Mouse (Mus musculus) midbrain, embryonic 11.5 days (tissue): ENCODE measurements at regions not wholly inside any gene's neighbourhood (a gene's known extent, or its start where the extent isn't known, plus 50 kb on each side); places are given as distances from the start of the nearest gene placed in this dataset.
A peak's percentile ranks its signal among the peaks of the same experiment; 100 is the strongest.

ENCODE experiments used
- ATAC-seq: fragments of 200-750 bp; cut with Nextera tagmentation; 2 replicates; pipeline ENCODE4 v1.8.0; 2017; ENCODE audit warnings: moderate TSS enrichment, moderate library complexity; ENCODE audit not compliant: low FRiP score
- DNase-seq: peaks from one replicate; pipeline ENCODE4 v3.0.0; 2015; ENCODE audit warnings: low spot score; ENCODE audit errors: missing footprints
- H3K27ac ChIP-seq: fragments of 300-500 bp; sonication (generic); 2 replicates; pipeline ENCODE4 v1.5.1; 2014; ENCODE audit warnings: low read depth, low read length
- H3K27me3 ChIP-seq: fragments of 300-500 bp; sonication (generic); 2 replicates; pipeline ENCODE4 v1.6.1; 2014; ENCODE audit warnings: mild to moderate bottlenecking, low read length, moderate library complexity, mixed read lengths; ENCODE audit not compliant: control insufficient read depth, insufficient read depth
- H3K36me3 ChIP-seq: fragments of 300-500 bp; sonication (generic); 2 replicates; pipeline ENCODE4 v1.6.1; 2014; ENCODE audit warnings: mild to moderate bottlenecking, low read length, moderate library complexity, mixed read lengths; ENCODE audit not compliant: control insufficient read depth, insufficient read depth
- H3K4me1 ChIP-seq: fragments of 300-500 bp; sonication (generic); 2 replicates; pipeline ENCODE4 v1.6.1; 2014; ENCODE audit warnings: low read length; ENCODE audit not compliant: control insufficient read depth, insufficient read depth
- H3K4me2 ChIP-seq: fragments of 300-500 bp; sonication (generic); 2 replicates; pipeline ENCODE4 v1.6.1; 2014; ENCODE audit warnings: mild to moderate bottlenecking, moderate library complexity
- H3K4me3 ChIP-seq: fragments of 300-500 bp; sonication (generic); 2 replicates; pipeline ENCODE4 v1.5.1; 2014; ENCODE audit warnings: low read depth, low read length
- H3K9ac ChIP-seq: fragments of 300-500 bp; sonication (generic); 2 replicates; pipeline ENCODE4 v1.6.1; 2014; ENCODE audit warnings: low read length
- H3K9me3 ChIP-seq: fragments of 300-500 bp; sonication (generic); 2 replicates; pipeline ENCODE4 v1.6.1; 2016; ENCODE audit warnings: low read length; ENCODE audit not compliant: control insufficient read depth
- WGBS: fragments of 180-500 bp; shearing (Covaris S2); extraction: QIAGEN DNeasy Blood & Tissue Kit; methylation state at CpG from one replicate; pipeline ENCODE4 v1.1.7; 2014; 5-methylcytosine and 5-hydroxymethylcytosine counted together

DNA sequence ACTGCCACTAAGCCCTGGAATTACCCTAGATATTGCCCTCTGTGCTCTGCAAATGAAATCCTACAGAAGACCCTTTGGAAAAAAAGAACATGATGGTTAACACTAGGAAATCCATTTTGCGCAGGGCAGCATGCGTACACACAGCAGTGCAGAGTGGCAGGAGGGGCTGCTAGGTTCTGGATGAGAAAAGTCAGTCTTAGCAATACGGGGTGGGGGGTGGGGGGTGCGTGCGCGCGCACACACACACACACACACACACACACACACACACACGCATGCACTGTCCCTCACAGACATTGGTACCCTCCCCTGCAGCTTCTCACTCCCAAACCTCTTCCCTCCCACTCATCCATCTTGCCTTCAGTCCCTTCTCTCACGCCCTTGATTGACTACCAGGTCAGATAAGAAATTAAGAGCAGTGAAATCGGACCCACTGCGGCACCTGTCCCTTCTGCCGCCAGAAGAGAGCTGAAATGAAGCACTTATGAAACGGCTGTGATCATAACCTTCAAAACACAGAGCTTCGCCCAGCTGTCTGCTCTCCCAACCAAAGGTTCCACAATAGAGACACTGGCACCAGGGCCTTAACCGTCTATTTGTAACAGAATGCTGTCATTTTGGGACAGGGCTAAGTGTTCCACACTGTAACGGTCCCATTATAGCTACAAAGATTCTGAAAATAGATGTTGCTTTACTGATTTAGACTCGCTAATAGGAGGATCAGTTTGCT is 209.3 kb upstream of the Pitx2 start:
- no peak overlapping the region for H3K27ac ChIP-seq
- no peak overlapping the region for H3K4me2 ChIP-seq
- no peak for ATAC-seq
- H3K4me3 ChIP-seq = no peak overlapping the region
- H3K4me1 ChIP-seq = no peaks in the 10 kb centered on the region
- H3K36me3 ChIP-seq = no peaks in the 10 kb centered on the region
- H3K9ac ChIP-seq = no peak overlapping the region
- H3K9me3 ChIP-seq = no peaks in the 10 kb centered on the region
- 90% methylated on average over 17 of the region's 17 CpGs for WGBS
- DNase-seq = no peak
- H3K27me3 ChIP-seq = no peaks in the 10 kb centered on the region

DNA sequence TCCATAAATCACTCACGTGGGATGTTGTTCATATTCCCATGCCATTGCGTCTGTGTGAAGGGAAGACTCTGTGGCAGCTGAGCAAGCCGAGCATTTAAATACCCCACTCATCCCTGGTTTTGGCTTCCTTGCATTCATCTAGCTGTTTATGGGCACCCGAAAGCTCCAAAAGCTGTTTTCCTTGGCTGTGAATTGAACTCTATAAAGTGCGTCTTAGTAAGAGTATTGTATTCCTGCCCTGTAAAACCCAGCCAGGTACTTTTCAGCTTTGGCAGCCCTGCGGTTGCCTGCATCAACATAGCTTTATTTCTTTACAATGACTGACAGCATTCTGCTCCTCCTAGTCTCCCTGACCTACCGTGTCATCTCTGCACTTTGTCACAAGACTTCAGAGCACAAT is 196.8 kb upstream of the Pitx2 start:
- no peaks in the 10 kb centered on the region for H3K4me1 ChIP-seq
- no peaks in the 10 kb centered on the region for H3K27me3 ChIP-seq
- no peak overlapping the region for H3K4me2 ChIP-seq
- ATAC-seq (no peak), DNase-seq (no peak)
- WGBS = 58% methylated on average over 7 of the region's 7 CpGs
- H3K9ac ChIP-seq = no peak overlapping the region
- H3K4me3 ChIP-seq = no peak overlapping the region
- no peaks in the 10 kb centered on the region for H3K9me3 ChIP-seq
- H3K36me3 ChIP-seq = no peaks in the 10 kb centered on the region
- H3K27ac ChIP-seq = no peak overlapping the region

DNA sequence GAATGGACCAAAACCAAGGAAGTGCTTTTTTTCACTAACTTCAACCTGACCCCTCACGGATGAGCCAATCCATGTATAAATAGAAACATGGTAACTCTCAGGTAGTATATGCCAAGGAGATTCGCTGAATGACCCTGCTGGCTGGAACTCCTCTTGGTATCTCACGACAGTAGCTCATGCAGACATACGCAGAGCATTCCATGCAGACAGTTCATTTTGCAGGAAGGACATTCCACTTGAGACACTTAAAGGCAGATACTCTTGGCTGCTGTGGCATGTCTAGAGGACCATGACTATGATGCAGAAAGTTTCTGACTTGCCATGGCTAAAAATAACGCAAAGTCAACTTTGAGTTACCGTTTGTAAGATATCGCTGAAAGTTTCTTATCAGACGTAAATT is 195.6 kb upstream of the Pitx2 start:
- 94% methylated on average over 8 of the region's 8 CpGs for WGBS
- no peaks in the 10 kb centered on the region for H3K4me1 ChIP-seq

DNA sequence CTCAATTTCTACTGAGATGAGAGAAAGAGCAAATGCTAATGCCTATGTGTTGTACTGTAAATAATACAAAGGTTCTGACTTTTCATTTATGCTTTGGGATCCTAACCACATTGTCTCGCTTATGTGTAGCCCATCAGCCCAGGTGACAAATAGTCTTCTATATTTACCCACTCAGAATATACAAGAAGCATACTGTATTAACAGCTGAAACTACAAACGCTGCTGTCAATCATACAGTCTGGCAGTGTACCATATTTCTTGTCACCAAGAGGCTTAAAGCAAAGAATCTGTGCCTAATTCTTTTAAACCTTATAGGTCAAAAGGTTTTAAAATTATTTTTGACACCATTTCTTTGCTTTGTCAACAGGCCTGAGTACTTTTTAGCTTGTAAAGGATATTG is 160.8 kb upstream of the Pitx2 start:
- no peaks in the 10 kb centered on the region for H3K9me3 ChIP-seq
- no peak for DNase-seq
- H3K36me3 ChIP-seq = no peaks in the 10 kb centered on the region
- H3K27me3 ChIP-seq = no peaks in the 10 kb centered on the region
- ATAC-seq = no peak
- 88% methylated on average over 2 of the region's 2 CpGs for WGBS
- no peak overlapping the region for H3K4me2 ChIP-seq
- H3K9ac ChIP-seq = no peak overlapping the region
- H3K27ac ChIP-seq = no peak overlapping the region
- H3K4me1 ChIP-seq = no peaks in the 10 kb centered on the region
- H3K4me3 ChIP-seq = no peak overlapping the region

More for the DNA sequence above, 195.6 kb upstream of the Pitx2 start:
- no peak overlapping the region for H3K27ac ChIP-seq
- no peak overlapping the region for H3K4me2 ChIP-seq
- no peaks in the 10 kb centered on the region for H3K27me3 ChIP-seq
- no peaks in the 10 kb centered on the region for H3K9me3 ChIP-seq
- no peak overlapping the region for H3K4me3 ChIP-seq
- H3K36me3 ChIP-seq = no peaks in the 10 kb centered on the region
- no peak for DNase-seq
- no peak for ATAC-seq
- no peak overlapping the region for H3K9ac ChIP-seq

DNA sequence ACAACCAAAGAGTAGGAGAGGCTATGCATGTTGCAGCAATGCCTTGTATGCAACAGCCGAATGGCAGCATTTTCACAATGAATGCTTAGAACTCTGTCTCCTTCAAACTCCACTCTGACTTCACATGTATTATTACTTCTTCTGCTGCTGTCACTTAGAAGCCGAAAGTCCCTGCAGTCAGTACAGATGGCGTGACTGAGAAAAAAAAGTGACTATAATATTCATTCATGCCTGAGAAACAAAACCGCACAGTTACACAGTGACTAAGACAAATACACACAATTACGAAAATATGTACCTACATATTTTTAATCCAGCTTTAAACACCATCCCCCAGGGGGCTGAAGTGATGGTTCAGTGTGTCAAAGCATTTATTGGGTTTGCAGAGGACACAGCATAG is 154.8 kb upstream of the Pitx2 start:
- Histone ChIP-seq H3K4me3 (no peak overlapping the region), H3K36me3 (no peaks in the 10 kb centered on the region), H3K27me3 (no peaks in the 10 kb centered on the region), H3K9ac (no peak overlapping the region), H3K9me3 (no peaks in the 10 kb centered on the region), H3K4me2 (no peak overlapping the region), H3K4me1 (no peaks in the 10 kb centered on the region), H3K27ac (no peak overlapping the region)
- DNase-seq (no peak), ATAC-seq (no peak)
- WGBS = 89% methylated on average over 5 of the region's 5 CpGs

DNA sequence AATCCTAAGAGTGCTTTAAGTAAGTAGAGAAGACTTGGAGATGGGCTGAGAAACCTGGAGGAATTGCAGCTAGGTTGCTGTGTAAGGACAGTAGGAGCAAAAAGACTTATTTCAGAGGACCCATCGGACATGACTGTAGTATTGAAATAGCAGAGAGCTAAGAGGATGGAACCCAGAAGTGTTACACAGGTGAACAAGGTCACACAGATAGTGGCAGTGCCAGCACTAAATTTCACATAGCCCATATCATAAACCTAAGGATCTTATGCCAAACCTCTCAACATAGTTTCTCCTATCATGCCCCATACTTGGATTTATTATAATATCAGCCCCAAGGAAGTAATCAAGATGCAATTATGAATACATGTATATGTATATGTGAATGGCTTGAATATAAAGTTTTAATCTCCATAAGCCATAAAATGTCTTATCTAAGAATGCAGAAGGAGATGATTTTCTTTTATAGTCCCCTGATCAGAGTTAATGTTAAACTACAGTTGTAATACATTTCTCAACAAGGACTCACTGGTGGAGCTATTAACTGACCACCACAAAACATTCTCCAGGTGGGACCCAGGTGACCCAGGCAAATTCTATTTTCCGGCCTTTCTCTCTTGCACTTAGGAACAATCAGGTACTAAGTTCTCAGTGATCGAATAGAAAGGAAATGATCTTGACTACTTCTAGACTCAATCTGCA is 149.6 kb upstream of the Pitx2 start:
- DNase-seq = no peak
- 90% methylated on average over 3 of the region's 3 CpGs for WGBS
- no peak overlapping the region for H3K9ac ChIP-seq
- no peaks in the 10 kb centered on the region for H3K9me3 ChIP-seq
- no peak overlapping the region for H3K27ac ChIP-seq
- H3K4me1 ChIP-seq = no peaks in the 10 kb centered on the region
- H3K36me3 ChIP-seq = no peaks in the 10 kb centered on the region
- ATAC-seq = no peak
- no peaks in the 10 kb centered on the region for H3K27me3 ChIP-seq
- no peak overlapping the region for H3K4me2 ChIP-seq
- no peak overlapping the region for H3K4me3 ChIP-seq

DNA sequence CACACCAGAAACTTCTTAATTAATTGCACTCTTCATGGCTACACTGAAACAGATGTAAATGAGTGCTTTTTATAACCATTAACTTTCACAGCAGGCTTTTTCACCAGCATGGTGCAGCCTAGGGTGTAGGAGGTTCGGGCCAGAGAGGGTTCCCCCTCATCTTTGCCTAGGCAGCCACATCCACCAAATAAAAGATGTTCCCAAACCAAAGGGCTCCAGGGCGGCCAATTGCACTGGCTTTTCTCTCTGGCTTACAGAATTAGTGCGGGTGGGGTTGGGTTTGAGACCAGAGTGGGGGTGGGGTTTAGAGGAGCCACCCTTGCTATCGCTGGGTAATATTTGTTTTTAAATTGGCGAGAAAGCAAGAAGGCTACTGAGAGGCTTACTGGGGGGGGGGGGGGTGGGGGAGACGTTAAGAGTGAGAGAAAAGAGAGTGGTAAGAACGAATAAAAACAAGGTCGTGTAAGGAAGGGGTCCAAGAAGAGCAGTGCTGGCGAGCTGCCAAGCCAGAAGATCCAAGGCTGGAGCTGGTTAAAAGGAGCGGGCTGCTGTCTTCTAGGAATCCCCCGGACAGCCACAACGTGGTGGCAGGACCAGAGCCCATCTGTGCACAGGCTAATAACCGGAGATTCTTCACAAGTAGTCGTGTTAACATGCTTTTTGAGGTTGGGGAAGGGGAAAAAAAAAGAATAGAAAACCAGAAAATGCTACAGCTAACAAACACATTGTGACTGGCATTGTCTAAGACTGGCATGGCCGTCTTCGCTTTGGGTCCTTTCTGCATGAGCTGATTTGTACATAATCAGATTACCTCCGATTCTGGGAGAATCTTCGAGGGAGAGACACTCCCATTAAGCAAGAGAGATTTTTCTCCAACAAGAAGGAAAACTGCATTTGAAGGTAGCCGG is 134.0 kb upstream of the Pitx2 start:
- 11% methylated on average over 19 of the region's 19 CpGs for WGBS
- peaks cover 7% of the 10 kb centered on the region for H3K4me1 ChIP-seq
- H3K4me3 ChIP-seq = peak overlapping the region; percentile 10; the same call in 1 of the 2 replicates

DNA sequence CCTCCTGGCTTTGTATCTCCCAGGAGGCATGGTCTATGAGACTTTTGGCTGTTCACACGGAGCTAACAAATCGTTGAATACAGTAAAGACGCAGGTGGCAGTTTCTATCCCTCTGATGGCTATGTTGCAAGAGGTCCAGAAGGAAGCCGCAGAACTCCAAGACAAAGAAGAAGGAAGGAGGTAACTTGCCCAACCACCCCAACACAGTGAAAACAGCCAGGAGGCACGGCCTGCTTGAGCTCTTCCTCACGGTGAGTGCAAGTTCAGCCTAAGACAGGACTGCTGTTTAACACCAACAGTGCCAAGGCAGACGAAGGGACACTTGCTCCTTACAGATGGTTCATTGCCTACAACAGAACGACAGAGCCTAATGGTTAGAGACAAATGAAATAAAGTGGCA is 130.0 kb upstream of the Pitx2 start:
- Histone ChIP-seq H3K27me3 (no peaks in the 10 kb centered on the region), H3K9me3 (no peaks in the 10 kb centered on the region), H3K27ac (no peak overlapping the region), H3K9ac (no peak overlapping the region), H3K36me3 (no peaks in the 10 kb centered on the region), H3K4me1 (peaks cover 10% of the 10 kb centered on the region), H3K4me3 (no peak overlapping the region), H3K4me2 (no peak overlapping the region)
- WGBS = 71% methylated on average over 8 of the region's 8 CpGs
- DNase-seq (no peak), ATAC-seq (no peak)

More for the DNA sequence above, 134.0 kb upstream of the Pitx2 start:
- no peaks in the 10 kb centered on the region for H3K27me3 ChIP-seq
- peak; percentile 67 for ATAC-seq
- H3K9ac ChIP-seq = peak overlapping the region; percentile 18; the same call in 1 of the 2 replicates
- no peaks in the 10 kb centered on the region for H3K9me3 ChIP-seq
- H3K36me3 ChIP-seq = no peaks in the 10 kb centered on the region
- H3K4me2 ChIP-seq = peak overlapping the region; percentile 39
- DNase-seq = no peak
- H3K27ac ChIP-seq = no peak overlapping the region

DNA sequence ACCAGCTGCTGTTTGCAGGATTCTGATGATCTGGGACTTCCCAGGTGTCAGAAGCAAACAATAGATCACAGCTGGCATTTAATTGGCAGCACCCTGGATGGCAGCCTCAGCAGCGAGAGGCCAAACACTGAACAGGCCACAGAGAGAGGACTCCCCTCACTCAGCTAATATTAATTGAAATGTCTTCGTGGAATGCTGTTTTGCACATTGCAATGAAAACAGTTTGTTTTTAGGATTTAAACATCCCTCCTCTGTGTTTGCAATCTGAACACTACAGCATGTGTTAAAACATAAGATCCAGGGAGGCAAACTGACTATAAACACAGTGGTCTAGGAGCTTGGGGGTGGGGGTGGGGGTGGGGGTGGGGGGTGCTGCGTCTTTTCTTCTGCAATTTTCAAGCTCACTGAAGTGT is 129.2 kb upstream of the Pitx2 start:
- Histone ChIP-seq H3K9me3 (no peaks in the 10 kb centered on the region), H3K4me2 (no peak overlapping the region; the same call in 1 of the 2 replicates), H3K4me1 (peaks cover 8% of the 10 kb centered on the region), H3K27ac (no peak overlapping the region), H3K27me3 (no peaks in the 10 kb centered on the region), H3K36me3 (no peaks in the 10 kb centered on the region), H3K9ac (no peak overlapping the region), H3K4me3 (no peak overlapping the region)
- DNase-seq (no peak), ATAC-seq (peak; percentile 47)
- 5% methylated on average over 3 of the region's 3 CpGs for WGBS
